Mouse (Mus musculus): Measurements from ENCODE around the gene Serpinb1b.

The Serpinb1b gene

DNA sequence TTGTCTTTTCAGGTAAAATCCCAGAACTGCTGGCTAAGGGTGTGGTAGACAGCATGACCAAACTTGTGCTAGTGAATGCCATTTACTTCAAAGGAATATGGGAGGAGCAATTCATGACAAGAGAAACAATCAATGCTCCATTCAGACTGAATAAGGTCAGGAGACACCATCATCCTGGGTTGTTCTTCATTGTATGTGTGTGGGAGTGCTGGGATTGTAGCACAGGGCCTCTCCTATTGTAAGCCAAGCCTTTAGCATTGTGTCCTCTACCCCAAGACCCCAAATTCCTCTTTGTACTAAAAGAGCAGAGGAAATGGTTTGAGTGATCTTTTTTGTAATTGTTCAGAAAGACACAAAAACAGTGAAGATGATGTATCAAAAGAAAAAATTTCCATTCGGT is 12.9 kb downstream of the Serpinb1b start:
- no peak for DNase-seq (ENCODE audit: low spot score)

DNA sequence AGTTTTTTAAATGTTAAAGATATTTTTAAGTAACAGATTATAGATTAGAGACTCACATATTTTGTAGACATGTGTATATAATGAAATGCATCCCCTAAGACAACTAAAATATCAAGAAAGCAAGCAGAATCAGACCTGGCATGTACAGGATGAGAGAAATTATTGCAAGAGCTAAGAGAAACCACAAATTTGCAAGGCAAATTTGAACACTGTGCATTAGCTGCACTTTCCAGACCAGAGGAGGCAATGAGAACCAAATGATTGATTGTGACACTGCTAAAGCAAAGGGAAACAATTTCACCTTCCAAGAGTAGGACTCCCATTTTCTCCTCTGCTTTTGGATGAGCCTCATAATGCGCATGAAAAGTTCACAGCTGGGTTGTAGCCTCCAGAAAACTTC is 17.2 kb downstream of the Serpinb1b start:
- DNase-seq (ENCODE audit: low spot score): no peak

DNA sequence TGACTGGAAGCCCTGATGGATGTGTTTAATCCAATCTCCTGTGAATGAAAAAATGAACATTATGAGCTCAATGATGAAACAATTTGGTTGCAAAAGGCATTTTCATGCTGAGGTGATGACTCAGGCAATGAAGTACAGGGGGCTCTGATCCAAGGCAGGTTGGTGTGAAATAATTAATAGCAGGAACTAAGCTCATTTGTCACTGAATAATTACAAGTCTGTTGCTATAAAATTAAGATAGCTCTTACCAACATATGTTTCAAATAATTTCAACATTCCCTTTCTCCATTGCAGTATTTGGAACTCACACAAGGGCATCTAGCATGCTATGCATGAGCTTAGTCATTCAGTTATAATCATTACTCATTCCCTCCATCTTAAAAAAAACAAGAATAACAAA is 27.3 kb downstream of the Serpinb1b start:
- no peak for DNase-seq (ENCODE audit: low spot score)

DNA sequence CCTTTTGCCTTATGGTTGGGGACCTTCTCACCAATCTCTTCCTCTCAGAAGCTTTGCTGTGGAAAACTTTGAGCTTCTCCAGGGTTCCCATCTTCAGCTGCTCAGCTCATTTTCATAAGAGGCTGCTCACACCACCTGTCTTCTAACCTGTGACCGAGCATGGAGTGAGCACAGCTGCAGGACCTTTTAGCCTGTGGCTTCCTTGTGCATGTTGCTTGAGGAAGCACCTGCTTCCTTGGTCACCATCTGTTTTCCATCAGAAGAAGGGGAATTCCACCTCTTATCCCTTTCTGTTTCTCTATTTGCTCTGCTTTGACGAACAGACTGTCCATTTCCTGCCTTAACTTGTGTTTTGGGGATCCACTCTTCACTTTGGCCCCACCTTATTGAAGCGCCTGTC is 34.7 kb downstream of the Serpinb1b start:
- no peak for DNase-seq (ENCODE audit: low spot score)

DNA sequence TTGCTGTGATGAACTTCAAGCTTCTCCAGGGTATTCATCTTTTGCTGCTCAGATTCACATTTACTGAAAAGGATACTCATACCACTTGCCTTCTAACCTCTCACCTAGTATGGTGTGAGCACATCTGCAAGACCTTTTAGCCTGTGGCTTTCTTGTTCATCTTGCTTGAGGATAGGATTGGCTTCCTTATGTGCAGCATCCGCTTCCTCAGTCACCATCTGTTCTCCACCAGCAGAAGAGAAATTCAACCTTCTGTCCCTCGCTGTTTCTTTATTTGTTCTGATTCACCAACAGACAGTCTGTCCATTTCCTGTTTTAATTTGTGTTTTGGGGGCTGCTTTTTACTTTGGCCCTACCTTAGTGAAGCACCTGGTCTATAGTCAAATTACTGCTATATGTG is 59.3 kb downstream of the Serpinb1b start:
- no peak for DNase-seq (ENCODE audit: low spot score)

DNA sequence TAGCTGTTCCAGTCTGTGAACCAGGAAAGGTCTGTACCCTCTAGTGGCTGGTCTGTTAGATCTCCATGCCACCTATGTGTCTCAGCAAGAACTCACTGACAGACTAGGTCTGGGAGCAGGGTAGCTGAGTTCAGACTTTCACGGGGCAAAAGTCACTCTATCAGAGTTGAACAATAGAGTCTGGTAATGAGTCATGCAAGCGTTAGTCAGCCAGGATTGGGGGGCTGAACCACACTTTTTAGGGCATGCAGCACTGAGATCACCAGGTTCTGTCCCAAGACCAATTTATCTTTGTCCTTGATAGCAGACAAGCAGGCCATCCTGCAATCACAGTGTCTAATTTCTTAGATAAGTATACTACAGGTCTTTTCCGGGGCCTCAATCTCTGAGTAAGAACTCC is 63.1 kb downstream of the Serpinb1b start:
- peak; percentile 12 for DNase-seq (ENCODE audit: low spot score)
